Mouse (Mus musculus) splenic B cell, adult 2 months (primary cell): ENCODE results near the gene Cmya5.
A peak's percentile ranks its signal among the peaks of the same experiment; 100 is the strongest.

ENCODE experiments used
- DNase-seq: peaks from one replicate; pipeline ENCODE4 v3.0.0-alpha.2; 2011; ENCODE audit warnings: low read depth, low spot score
- H3K27me3 ChIP-seq: 2 replicates; pipeline ENCODE4 v1.6.1; 2012; ENCODE audit warnings: mild to moderate bottlenecking, low read length, moderate library complexity, mixed read lengths; ENCODE audit not compliant: control insufficient read depth, poor library complexity, insufficient read depth, severe bottlenecking
- H3K36me3 ChIP-seq: 2 replicates; pipeline ENCODE4 v1.6.1; 2012; ENCODE audit warnings: mild to moderate bottlenecking, low read length, moderate library complexity, mixed read lengths; ENCODE audit not compliant: control insufficient read depth, poor library complexity, insufficient read depth, severe bottlenecking

Cmya5 gene

DNA sequence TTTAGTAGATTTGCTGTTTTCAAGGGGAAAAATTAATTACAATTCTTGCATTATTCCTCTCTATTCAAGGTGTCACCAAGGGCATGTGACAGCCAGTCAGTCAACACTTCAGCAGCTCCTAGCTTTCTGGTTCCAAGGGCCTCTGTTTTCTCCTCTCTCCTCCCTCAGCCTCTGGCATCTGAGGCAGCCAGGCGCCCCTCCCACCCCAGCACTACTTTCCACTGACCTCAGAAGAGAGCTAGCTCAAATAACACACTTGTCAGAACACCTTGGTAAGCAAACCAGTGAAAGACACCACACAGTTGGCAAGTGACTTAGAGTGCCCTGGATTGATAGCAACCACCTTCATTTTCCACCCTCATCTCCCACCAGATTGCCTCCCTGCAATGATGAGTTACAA lies 6.5 kb downstream of the Cmya5 start:
- Histone ChIP-seq H3K36me3 (no peaks in the 10 kb centered on the region), H3K27me3 (no peaks in the 10 kb centered on the region)
- no peak for DNase-seq

GRCm38 (mm10) chr13:93137098-93137497 lies 7.4 kb downstream of the Cmya5 start:
- Histone ChIP-seq H3K36me3 (no peaks in the 10 kb centered on the region), H3K27me3 (no peaks in the 10 kb centered on the region)
- DNase-seq, result no peak

- Histone ChIP-seq H3K36me3 (no peaks in the 10 kb centered on the region), H3K27me3 (no peaks in the 10 kb centered on the region)
- DNase-seq, result no peak
Measured at GRCm38 (mm10) chr13:93136251-93136650, 8.3 kb downstream of the Cmya5 start.

- Histone ChIP-seq H3K36me3 (no peaks in the 10 kb centered on the region), H3K27me3 (no peaks in the 10 kb centered on the region)
- no peak for DNase-seq
Measured at GRCm38 (mm10) chr13:93135501-93135900, 9.0 kb downstream of the Cmya5 start.

DNA sequence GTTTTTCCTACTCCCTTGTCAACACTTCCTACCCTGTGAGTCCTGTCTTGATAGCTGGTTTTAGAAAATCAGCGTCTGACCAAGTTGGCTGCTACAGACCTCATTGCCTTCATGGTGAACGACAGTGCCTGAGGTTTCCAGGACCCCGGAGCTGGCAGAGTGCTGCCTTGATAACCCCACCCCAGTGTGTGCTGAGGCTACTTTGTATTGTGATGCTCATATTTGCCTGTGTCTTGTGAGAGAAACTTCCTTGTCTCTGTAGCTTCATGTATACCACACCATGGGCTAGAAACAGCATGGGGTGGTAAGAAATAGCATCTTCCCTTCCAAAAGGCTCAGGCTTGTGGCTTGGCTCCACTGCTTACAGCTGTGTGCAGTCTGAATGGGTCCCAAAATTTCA lies 13.8 kb downstream of the Cmya5 start:
- H3K27me3 ChIP-seq, result no peaks in the 10 kb centered on the region
- H3K36me3 ChIP-seq, result no peaks in the 10 kb centered on the region
- DNase-seq, result no peak

- DNase-seq, result no peak
- no peaks in the 10 kb centered on the region for H3K36me3 ChIP-seq
- H3K27me3 ChIP-seq, result no peaks in the 10 kb centered on the region
Measured at GRCm38 (mm10) chr13:93128961-93129360, 15.6 kb downstream of the Cmya5 start.

GRCm38 (mm10) chr13:93128111-93128860 lies 16.2 kb downstream of the Cmya5 start:
- no peak for DNase-seq
- no peaks in the 10 kb centered on the region for H3K36me3 ChIP-seq
- no peaks in the 10 kb centered on the region for H3K27me3 ChIP-seq

DNA sequence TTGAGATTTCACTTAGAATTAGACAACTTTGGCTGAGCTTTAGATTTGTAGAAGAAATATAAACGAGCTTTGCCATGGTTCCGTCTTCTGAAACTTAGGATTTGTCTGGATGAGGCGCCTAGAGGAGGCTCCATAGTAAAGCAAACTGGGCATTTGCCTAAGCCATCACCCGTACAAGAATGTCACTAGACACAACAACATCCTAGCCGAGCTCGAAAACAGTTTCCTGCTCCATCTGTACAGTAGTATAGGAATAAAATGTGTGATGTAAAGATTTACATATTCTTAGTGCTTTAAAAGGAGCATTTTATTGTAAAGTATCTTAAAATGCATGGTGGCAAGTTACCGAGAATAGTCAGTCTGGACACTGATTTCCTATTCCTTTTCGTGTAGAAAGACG lies 22.2 kb downstream of the Cmya5 start:
- H3K36me3 ChIP-seq, result no peaks in the 10 kb centered on the region
- no peak for DNase-seq
- no peaks in the 10 kb centered on the region for H3K27me3 ChIP-seq

GRCm38 (mm10) chr13:93117241-93117640 lies 27.3 kb downstream of the Cmya5 start:
- H3K36me3 ChIP-seq, result no peaks in the 10 kb centered on the region
- H3K27me3 ChIP-seq, result no peaks in the 10 kb centered on the region
- DNase-seq, result no peak

- DNase-seq, result no peak
- Histone ChIP-seq H3K36me3 (no peaks in the 10 kb centered on the region), H3K27me3 (no peaks in the 10 kb centered on the region)
Measured at GRCm38 (mm10) chr13:93102340-93103090, 42.0 kb downstream of the Cmya5 start.

GRCm38 (mm10) chr13:93098596-93098995 lies 45.9 kb downstream of the Cmya5 start:
- DNase-seq, result no peak
- Histone ChIP-seq H3K36me3 (no peaks in the 10 kb centered on the region), H3K27me3 (no peaks in the 10 kb centered on the region)

DNA sequence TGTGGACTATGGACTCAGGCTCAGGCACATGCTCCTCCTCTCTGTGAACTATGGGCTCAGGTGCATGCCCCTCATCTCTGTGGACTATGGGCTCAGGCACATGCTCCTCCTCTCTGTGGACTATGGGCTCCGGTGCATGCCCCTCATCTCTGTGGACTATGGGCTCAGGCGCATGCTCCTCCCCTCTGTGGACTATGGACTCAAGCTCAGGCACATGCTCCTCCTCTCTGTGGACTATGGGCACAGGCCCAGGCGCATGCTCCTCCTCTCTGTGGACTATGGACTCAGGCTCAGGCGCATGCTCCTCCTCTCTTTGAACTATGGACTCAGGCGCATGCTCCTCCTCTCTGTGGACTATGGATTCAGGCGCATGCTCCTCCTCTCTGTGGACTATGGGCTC lies 47.9 kb downstream of the Cmya5 start:
- Histone ChIP-seq H3K36me3 (no peaks in the 10 kb centered on the region), H3K27me3 (no peaks in the 10 kb centered on the region)
- no peak for DNase-seq

DNA sequence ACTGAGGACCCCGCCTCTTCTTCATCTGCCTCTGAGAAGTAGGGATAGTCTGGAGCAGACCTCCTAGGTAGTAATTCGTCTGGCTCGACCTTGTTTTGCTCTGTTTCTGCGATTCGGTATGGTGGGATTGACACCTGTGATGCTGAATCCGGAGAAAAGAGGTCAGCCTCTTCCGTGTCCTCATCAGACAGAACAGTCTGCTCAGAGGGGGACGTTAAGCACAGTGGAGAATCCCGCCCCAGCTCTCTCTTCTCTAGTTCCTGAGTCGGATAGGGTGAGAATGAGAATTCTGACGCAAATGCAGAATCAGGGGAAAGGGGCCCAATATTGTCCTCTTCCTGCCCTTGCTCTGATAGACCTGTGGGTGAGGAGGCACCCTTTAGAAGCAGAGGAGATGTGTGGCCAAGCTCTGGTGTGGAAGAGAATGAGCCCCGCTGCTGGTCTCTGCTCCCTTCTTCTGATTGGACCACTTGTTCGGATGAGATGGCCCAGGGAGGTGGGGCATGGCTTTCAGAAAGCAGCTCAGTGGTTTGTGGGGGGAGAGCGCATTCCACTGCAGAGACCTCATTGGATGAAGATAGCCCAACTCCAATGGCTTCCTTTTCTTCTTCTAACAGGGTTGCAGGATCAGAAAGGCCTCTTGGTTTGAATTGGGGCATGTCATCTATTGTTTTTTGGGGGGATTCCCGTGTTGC lies 49.3 kb downstream of the Cmya5 start:
- Histone ChIP-seq H3K27me3 (no peaks in the 10 kb centered on the region), H3K36me3 (no peaks in the 10 kb centered on the region)
- peak; percentile 23 for DNase-seq

DNA sequence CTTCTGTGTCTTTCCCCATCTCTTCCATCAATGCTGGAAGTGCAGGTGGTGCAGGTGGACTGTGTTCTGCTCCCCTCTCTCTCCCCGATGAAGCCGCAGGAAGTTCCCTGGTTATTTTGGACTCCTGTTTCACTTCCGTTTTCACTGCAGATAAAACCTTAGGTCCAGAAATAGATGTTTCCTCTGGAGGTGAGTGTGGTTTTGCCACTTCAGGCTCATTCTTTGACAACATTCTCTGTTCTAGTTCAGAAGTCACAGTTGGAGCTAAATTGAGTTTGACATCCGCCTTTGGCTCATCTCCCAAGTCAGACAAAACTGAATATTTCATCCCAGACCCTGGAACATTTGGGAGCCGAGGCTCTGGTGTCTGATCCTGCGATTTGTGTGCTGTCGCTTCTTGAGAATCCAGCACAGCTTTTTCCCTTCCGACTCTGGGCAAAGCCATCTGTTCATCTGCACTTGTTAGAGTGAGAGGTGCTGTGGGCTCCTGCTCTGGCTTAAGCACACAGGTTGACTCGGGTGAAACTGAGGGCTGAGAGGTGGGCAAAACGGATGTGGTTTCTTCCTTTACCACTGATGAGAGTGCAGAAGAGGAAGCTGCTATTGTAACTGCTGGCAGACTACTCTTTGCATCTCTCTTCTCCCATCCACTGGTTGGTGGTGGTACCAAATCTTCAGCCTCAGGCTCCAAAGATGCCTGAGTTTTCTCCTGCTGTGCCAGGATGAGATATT lies 50.2 kb downstream of the Cmya5 start:
- DNase-seq, result peak; percentile 76
- no peaks in the 10 kb centered on the region for H3K36me3 ChIP-seq
- no peaks in the 10 kb centered on the region for H3K27me3 ChIP-seq
